Mouse (Mus musculus): ENCODE data around the gene Xpo4.

Gene Xpo4

DNA sequence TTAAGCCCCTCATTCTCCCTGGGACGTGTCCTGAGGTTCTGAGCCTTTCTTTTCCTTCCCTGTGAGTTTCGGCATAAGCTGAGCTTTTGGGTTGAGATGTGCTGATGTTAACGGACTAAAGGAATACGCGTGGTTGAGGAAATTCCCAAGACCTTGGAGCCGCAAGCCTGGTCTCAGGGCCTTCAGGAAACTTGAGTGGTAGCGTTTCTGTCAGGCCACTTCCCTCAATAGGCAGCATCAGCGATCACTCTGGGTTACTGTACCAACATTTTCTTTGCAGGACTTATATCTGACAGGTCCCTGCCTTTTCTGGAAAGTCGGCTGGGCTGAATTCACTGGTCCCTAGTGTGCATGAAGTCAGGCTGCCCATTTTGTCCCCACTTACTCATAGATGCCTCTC lies 128.4 kb downstream of the Xpo4 start:
- CTCF ChIA-PET: interaction anchor here (0.5 kb wide), 1 partner anchor 128 kb away, joined by 5 read pairs; no protein-coding TSS in a partner anchor

DNA sequence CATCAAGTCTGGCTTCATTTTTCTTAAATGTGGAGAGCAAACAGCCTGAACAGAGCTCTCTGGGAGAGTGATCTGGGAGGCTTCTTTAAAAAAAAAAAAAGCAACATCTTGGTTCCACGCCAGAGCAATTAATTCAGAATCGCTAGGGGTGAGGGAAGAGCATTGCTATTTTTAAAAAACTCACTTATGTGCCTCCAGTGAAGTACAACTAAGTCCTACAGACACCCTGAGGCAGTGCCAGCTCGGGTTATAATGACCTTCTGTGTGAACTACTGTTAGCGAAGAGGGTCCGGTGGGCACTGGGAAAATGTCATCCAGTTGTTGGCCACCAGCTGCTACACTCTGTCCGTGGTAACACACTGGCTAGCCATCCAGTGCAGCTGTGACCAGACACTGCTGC lies 129.6 kb downstream of the Xpo4 start:
- CTCF ChIA-PET: no interaction called here

GRCm38 (mm10) chr14:57534961-57535360 lies 130.3 kb downstream of the Xpo4 start:
- CTCF ChIA-PET: no interaction called here

- CTCF ChIA-PET: no interaction called here
Measured at GRCm38 (mm10) chr14:57534346-57534745, 130.9 kb downstream of the Xpo4 start.

DNA sequence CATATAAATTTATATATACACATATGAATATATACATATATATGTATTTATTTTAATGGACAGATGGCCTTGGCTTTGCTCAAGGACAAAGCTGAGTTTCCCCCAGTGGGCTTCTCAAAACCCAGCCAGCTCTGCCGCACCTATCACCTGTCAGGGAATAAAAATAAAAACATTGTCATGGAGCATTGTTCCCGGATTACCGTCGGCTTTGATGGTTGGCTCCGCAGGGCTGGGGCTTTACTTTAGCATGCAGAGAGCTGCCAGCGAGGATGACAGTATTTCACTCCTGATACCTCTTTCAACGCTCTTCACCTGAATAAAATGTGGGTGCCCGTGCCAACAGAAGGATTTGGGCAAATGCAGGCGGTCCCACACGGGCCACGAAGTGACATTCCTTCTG lies 131.4 kb downstream of the Xpo4 start:
- CTCF ChIA-PET: no interaction called here

- CTCF ChIA-PET: no interaction called here
Measured at GRCm38 (mm10) chr14:57533214-57533613, 132.0 kb downstream of the Xpo4 start.

GRCm38 (mm10) chr14:57532577-57532976 lies 132.7 kb downstream of the Xpo4 start:
- CTCF ChIA-PET: no interaction called here

GRCm38 (mm10) chr14:57529786-57530515 lies 135.3 kb downstream of the Xpo4 start:
- CTCF ChIA-PET: no interaction called here

DNA sequence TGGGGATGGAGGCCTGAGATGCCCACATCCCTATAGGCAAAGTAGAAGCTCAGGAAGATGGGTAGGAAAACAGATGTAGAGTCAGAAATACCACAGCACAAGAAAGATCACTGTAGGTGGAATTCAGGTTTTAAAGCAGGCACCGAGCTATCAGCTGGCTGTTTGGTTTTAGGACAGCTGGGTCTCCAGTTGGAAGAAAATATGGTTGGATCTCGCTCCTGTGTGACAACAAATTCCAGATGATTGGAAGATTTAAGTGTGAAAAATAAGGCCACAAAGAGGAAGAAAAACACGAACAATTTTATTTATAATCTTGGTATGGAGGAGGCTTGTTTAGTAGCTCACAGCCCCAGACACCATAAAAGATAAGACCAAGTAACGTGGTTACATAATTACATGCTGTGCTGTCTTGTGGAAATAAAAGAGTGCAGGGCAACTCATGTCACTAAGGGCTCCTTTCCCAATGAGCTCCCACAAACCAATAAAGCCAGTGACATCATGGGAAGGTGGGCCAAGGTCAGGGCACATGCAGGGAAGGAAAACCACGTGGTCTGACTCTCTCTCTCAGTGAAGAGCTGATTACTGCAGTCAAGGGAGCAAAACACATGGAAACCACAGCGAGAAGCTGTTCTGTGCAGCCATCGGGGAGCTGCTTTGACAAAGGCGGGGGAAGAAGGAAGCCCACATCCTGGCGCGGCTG lies 136.0 kb downstream of the Xpo4 start:
- CTCF ChIA-PET: no interaction called here

DNA sequence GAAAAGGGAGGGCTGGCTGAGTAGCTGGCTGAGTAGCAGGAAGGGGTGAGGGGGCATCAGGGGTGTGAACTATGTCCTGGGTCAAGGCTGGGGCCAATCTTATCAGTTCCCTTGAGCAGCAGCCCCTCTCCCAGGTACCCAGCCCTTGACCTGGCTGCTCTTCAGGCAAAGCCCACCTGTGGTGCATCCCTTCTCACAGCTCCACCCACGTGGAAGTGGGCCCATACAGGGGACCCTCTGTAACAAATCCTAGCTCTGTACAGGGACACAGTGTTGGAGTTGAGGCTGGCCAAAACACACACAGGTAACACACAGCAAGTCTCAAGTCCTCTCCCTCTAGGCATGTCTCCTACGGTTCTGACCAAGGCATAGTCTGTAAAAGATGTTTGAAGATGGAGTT lies 137.6 kb downstream of the Xpo4 start:
- CTCF ChIA-PET: no interaction called here
